Mouse (Mus musculus) liver, embryonic 18 days (tissue): ENCODE measurements around the gene Mtmr3. TPM values are rescaled to one million over a fixed set of nuclear protein-coding genes. Genes with fewer than 3 reads are reported as not detected.

Experiments used
- polyA plus RNA-seq: library from polyadenylated mRNA; depleted of rRNA; stranded (reverse); fragments of >200 nt; gene quantifications from 2 replicates; pipeline ENCODE4 v1.2.3, GENCODE M21; 2012; rRNA removed

The Mtmr3 gene
- polyA plus RNA-seq = 13.6 and 15.8 TPM in 2 replicates

DNA sequence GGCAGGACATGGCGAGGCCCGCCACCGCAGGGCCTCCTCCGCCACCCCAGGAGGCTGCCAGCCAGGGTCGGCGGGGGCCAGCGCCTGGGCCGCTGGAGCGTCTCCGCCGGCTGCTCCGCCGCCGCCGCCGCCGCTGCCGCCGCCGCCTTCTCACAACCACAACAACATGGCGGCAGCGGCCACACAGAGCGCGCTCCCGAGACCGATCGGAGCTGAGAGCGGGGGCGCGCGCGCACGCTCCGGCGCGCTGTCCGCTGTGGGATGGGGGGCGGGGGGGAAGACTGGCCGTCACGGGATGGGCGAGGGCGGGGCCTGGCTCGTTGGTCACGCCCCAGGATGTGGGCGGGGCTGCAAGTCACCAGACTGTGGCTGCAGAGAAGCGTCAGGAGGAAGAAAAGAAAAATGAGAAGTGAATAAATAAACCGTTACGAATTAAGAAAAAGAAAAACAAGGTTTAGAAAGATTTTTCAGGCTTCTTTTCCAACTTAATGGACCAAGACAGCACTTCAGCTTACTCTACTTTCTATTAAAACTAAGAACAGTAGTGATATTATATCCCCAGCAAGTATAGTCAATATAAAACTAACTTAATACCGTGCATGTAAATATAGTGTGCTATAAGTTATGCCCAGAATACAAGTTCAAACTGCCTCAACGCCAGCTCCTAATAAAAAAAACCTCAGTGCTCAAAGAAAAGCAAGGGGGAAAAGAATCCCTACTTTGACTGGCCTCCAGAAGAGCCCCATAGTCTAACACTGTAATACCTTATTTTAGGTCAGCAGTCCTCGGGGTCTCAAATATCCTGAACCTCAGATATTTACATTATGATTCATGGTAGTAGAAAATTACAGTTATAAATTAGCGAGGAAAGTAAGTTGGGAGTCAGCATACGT is at the start of gene Mtmr3:
Gene Mtmr3, minus strand, starts transcription at position 256 of the 893 bp plus-strand sequence.

DNA sequence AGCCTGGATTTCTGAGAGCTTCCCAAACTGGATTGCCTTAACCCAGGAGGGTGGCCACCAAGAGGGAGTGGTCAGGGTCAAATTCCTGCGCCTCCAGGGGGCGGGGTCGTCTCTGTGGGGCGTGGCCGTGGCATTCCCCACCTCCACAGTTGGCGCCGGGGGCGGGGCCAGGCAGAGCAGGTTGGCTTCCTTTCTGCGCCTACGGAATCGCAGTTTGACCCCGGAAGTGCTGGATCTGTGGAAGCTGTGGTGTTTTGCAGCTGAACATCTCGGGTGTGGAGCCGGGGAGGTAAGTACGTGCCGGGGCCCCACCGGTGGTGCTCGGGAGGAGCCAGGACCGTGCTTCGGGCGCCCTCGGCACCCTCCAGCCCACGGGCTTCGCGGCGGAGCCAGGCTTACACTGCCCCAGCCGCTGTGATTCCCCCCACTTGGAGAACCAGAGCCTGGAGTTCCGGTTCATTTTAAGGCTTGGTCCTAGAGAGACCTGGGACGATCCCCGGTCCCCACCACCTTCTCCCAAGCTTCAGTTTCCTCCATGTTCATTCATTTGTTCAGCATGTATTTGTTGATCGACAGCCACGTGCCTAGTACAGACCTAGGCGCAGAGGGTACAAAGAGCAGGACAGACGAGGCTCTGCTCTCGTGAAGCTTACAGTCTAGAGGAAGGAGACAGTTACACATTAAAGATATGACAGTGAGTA is 43.0 kb upstream of the Mtmr3 start, which contains the start of gene Ascc2:
Gene Ascc2, plus strand, starts transcription at position 214 of the 701 bp plus-strand sequence.

DNA sequence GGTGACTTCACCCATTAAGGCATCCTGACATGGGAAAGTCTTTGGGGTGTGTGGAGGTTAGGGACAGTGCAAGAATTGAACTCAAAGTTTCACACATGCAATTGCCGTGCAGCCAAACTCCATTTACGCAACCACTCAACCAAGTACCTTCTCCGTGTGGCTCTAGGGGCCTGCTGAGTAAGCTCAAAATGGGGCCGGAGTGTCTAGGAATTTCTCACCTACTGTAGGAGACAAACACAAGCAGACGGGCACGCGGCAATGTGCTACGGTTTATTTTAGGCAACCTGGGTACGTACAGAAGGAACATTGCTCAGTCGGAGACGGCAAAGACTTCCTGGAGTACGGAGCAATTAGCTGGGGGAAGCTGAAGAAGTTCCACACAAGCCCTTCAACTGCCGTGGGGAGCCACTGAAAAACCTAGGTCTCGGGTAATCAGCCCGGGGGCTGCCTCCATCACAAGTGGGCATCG is 25.4 kb upstream of the Mtmr3 start, which contains the start of gene Gm11032:
Gene Gm11032, plus strand, starts transcription at position 51 of the 469 bp plus-strand sequence.

DNA sequence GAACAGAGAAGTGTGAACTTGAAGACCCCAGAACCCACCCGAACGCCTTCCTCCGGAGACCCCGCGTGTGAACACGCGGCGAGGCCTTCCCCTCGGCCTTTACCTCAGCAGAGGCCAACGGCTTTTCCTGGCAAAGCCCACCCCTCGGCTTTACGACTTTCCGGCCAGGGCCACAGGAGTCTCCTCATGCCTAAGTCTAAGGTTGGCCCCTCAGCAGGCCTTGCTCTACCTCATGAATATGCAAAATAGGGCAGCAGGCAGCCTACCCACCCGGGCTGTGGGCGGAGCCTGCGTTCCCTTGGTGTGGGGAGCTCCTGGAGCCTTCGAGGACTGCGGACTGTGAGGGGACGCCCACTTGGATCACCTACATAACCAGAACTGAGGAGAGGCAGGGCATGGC is 153.7 kb downstream of the Mtmr3 start, which contains the start of gene Hormad2:
Gene Hormad2, minus strand, starts transcription at position 128 of the 400 bp plus-strand sequence.

Other genes with a start within 250 kb of the Mtmr3 start
- 0.21 and 0.31 TPM in 2 replicates for gene Hormad2, start 153.8 kb downstream of the Mtmr3 start, polyA plus RNA-seq
- not detected in 2 replicates for gene Gm11032, start 25.2 kb upstream of the Mtmr3 start, polyA plus RNA-seq
- 8.2 and 9.7 TPM in 2 replicates for gene Ascc2, start 42.9 kb upstream of the Mtmr3 start, polyA plus RNA-seq
- gene Uqcr10, start 109.5 kb upstream of the Mtmr3 start, polyA plus RNA-seq = 845 and 849 TPM in 2 replicates
- gene Zmat5, start 109.8 kb upstream of the Mtmr3 start, polyA plus RNA-seq = 13.1 and 14.5 TPM in 2 replicates
- not detected in 2 replicates for gene Cabp7, start 151.9 kb upstream of the Mtmr3 start, polyA plus RNA-seq